Mouse (Mus musculus): ENCODE measurements at regions not wholly inside any gene's neighbourhood (a gene's known extent, or its start where the extent isn't known, plus 50 kb on each side); places are given as distances from the start of the nearest gene placed in this dataset.

GRCm38 (mm10) chr10:37377258-37378001, 238.7 kb upstream of the Marcks start:
- no peak overlapping the region for H3K9ac ChIP-seq
- H3K36me3 ChIP-seq, result no peaks in the 10 kb centered on the region
- H3K4me3 ChIP-seq, result no peak overlapping the region
- no peak overlapping the region for H3K27ac ChIP-seq (replicated peaks)
- H3K4me1 ChIP-seq (replicated peaks), result peaks cover 14% of the 10 kb centered on the region
- no peak overlapping the region for H3K4me2 ChIP-seq
- ATAC-seq (ENCODE audit: low read depth), result peak; percentile 30; the same call in 1 of the 2 replicates
- H3K9me3 ChIP-seq, result no peaks in the 10 kb centered on the region
- 73% methylated on average over 1 of the region's 1 CpGs for WGBS
- H3K27me3 ChIP-seq, result no peaks in the 10 kb centered on the region

GRCm38 (mm10) chr10:37376172-37376571, 237.5 kb upstream of the Marcks start:
- no peak for ATAC-seq (ENCODE audit: low read depth)
- Histone ChIP-seq H3K27ac (replicated peaks) (no peak overlapping the region), H3K4me2 (no peak overlapping the region), H3K9me3 (no peaks in the 10 kb centered on the region), H3K4me1 (replicated peaks) (peaks cover 14% of the 10 kb centered on the region), H3K27me3 (no peaks in the 10 kb centered on the region), H3K36me3 (no peaks in the 10 kb centered on the region), H3K4me3 (no peak overlapping the region), H3K9ac (no peak overlapping the region)
- 86% methylated on average over 1 of the region's 1 CpGs for WGBS

GRCm38 (mm10) chr10:37375648-37376047, 236.9 kb upstream of the Marcks start:
- WGBS, result 96% methylated on average over 1 of the region's 1 CpGs
- Histone ChIP-seq H3K9me3 (no peaks in the 10 kb centered on the region), H3K4me1 (replicated peaks) (peaks cover 14% of the 10 kb centered on the region)

GRCm38 (mm10) chr10:37368997-37369679, 230.4 kb upstream of the Marcks start:
- Histone ChIP-seq H3K36me3 (no peaks in the 10 kb centered on the region), H3K4me3 (no peak overlapping the region), H3K4me2 (no peak overlapping the region), H3K27ac (replicated peaks) (no peak overlapping the region), H3K4me1 (replicated peaks) (peaks cover 7% of the 10 kb centered on the region), H3K27me3 (no peaks in the 10 kb centered on the region), H3K9me3 (no peaks in the 10 kb centered on the region), H3K9ac (no peak overlapping the region)
- no peak for ATAC-seq (ENCODE audit: low read depth)
- 88% methylated on average over 5 of the region's 5 CpGs for WGBS

More at GRCm38 (mm10) chr10:37375648-37376047, 236.9 kb upstream of the Marcks start:
- Histone ChIP-seq H3K4me2 (no peak overlapping the region), H3K27me3 (no peaks in the 10 kb centered on the region), H3K36me3 (no peaks in the 10 kb centered on the region), H3K27ac (replicated peaks) (no peak overlapping the region), H3K4me3 (no peak overlapping the region), H3K9ac (no peak overlapping the region)
- ATAC-seq (ENCODE audit: low read depth), result no peak

GRCm38 (mm10) chr10:37367796-37368195, 229.1 kb upstream of the Marcks start:
- H3K27me3 ChIP-seq, result no peaks in the 10 kb centered on the region
- no peak overlapping the region for H3K27ac ChIP-seq (replicated peaks)
- no peak overlapping the region for H3K4me3 ChIP-seq
- H3K9ac ChIP-seq, result no peak overlapping the region
- no peak for ATAC-seq (ENCODE audit: low read depth)
- no peak overlapping the region for H3K4me2 ChIP-seq
- H3K9me3 ChIP-seq, result no peaks in the 10 kb centered on the region
- H3K4me1 ChIP-seq (replicated peaks), result peaks cover 8% of the 10 kb centered on the region
- H3K36me3 ChIP-seq, result no peaks in the 10 kb centered on the region
- WGBS, result 95% methylated on average over 4 of the region's 4 CpGs

- ATAC-seq (ENCODE audit: low read depth), result no peak
- Histone ChIP-seq H3K9me3 (no peaks in the 10 kb centered on the region), H3K27me3 (no peaks in the 10 kb centered on the region), H3K9ac (no peak overlapping the region), H3K4me2 (no peak overlapping the region), H3K4me1 (replicated peaks) (peaks cover 8% of the 10 kb centered on the region), H3K36me3 (no peaks in the 10 kb centered on the region), H3K27ac (replicated peaks) (no peak overlapping the region), H3K4me3 (no peak overlapping the region)
- WGBS, result 34% methylated on average over 4 of the region's 4 CpGs
Measured at GRCm38 (mm10) chr10:37364506-37364905, 225.8 kb upstream of the Marcks start.

- no peaks in the 10 kb centered on the region for H3K9me3 ChIP-seq
- ATAC-seq (ENCODE audit: low read depth), result no peak
- no peaks in the 10 kb centered on the region for H3K36me3 ChIP-seq
- 92% methylated on average over 3 of the region's 3 CpGs for WGBS
- H3K4me1 ChIP-seq (replicated peaks), result peaks cover 19% of the 10 kb centered on the region
- no peak overlapping the region for H3K9ac ChIP-seq
- H3K4me3 ChIP-seq, result no peak overlapping the region
- H3K27ac ChIP-seq (replicated peaks), result no peak overlapping the region
- no peak overlapping the region for H3K4me2 ChIP-seq
- H3K27me3 ChIP-seq, result no peaks in the 10 kb centered on the region
Measured at GRCm38 (mm10) chr10:37360985-37361384, 222.3 kb upstream of the Marcks start.

GRCm38 (mm10) chr10:37358900-37359299, 220.2 kb upstream of the Marcks start:
- no peak for ATAC-seq (ENCODE audit: low read depth)
- H3K36me3 ChIP-seq, result no peaks in the 10 kb centered on the region
- H3K4me1 ChIP-seq (replicated peaks), result peaks cover 12% of the 10 kb centered on the region; the same call in 1 of the 2 replicates

GRCm38 (mm10) chr10:37358334-37358733, 219.6 kb upstream of the Marcks start:
- 63% methylated on average over 5 of the region's 5 CpGs for WGBS
- no peak for ATAC-seq (ENCODE audit: low read depth)
- no peak overlapping the region for H3K27ac ChIP-seq (replicated peaks)

More at GRCm38 (mm10) chr10:37358900-37359299, 220.2 kb upstream of the Marcks start:
- Histone ChIP-seq H3K4me3 (no peak overlapping the region), H3K9ac (no peak overlapping the region), H3K27me3 (no peaks in the 10 kb centered on the region), H3K9me3 (no peaks in the 10 kb centered on the region), H3K4me2 (no peak overlapping the region), H3K27ac (replicated peaks) (no peak overlapping the region)

GRCm38 (mm10) chr10:37357304-37358060, 218.8 kb upstream of the Marcks start:
- peaks cover 12% of the 10 kb centered on the region; the same call in 1 of the 2 replicates for H3K4me1 ChIP-seq (replicated peaks)
- H3K9me3 ChIP-seq, result no peaks in the 10 kb centered on the region
- H3K36me3 ChIP-seq, result no peaks in the 10 kb centered on the region
- no peak overlapping the region for H3K4me2 ChIP-seq
- H3K4me3 ChIP-seq, result no peak overlapping the region
- no peaks in the 10 kb centered on the region for H3K27me3 ChIP-seq
- H3K9ac ChIP-seq, result no peak overlapping the region
- H3K27ac ChIP-seq (replicated peaks), result no peak overlapping the region
- WGBS, result 81% methylated on average over 6 of the region's 6 CpGs
- ATAC-seq (ENCODE audit: low read depth), result peak; percentile 43; the same call in 1 of the 2 replicates

More at GRCm38 (mm10) chr10:37358334-37358733, 219.6 kb upstream of the Marcks start:
- no peaks in the 10 kb centered on the region for H3K27me3 ChIP-seq
- H3K4me1 ChIP-seq (replicated peaks), result peaks cover 12% of the 10 kb centered on the region; the same call in 1 of the 2 replicates
- no peak overlapping the region for H3K9ac ChIP-seq
- H3K9me3 ChIP-seq, result no peaks in the 10 kb centered on the region
- no peaks in the 10 kb centered on the region for H3K36me3 ChIP-seq
- no peak overlapping the region for H3K4me3 ChIP-seq
- no peak overlapping the region for H3K4me2 ChIP-seq

GRCm38 (mm10) chr10:37349261-37349660, 210.5 kb upstream of the Marcks start:
- ATAC-seq (ENCODE audit: low read depth), result no peak
- Histone ChIP-seq H3K27ac (replicated peaks) (no peak overlapping the region), H3K4me1 (replicated peaks) (no peaks in the 10 kb centered on the region), H3K9me3 (no peaks in the 10 kb centered on the region), H3K9ac (no peak overlapping the region), H3K4me3 (no peak overlapping the region), H3K27me3 (no peaks in the 10 kb centered on the region), H3K4me2 (no peak overlapping the region), H3K36me3 (no peaks in the 10 kb centered on the region)
- WGBS, result 88% methylated on average over 1 of the region's 1 CpGs

- no peak for ATAC-seq (ENCODE audit: low read depth)
- H3K4me1 ChIP-seq (replicated peaks), result no peaks in the 10 kb centered on the region
- H3K4me3 ChIP-seq, result no peak overlapping the region
- H3K9ac ChIP-seq, result no peak overlapping the region
- no peaks in the 10 kb centered on the region for H3K9me3 ChIP-seq
- H3K27ac ChIP-seq (replicated peaks), result no peak overlapping the region
- H3K4me2 ChIP-seq, result no peak overlapping the region
- H3K27me3 ChIP-seq, result no peaks in the 10 kb centered on the region
- no peaks in the 10 kb centered on the region for H3K36me3 ChIP-seq
- 48% methylated on average over 3 of the region's 3 CpGs for WGBS
Measured at GRCm38 (mm10) chr10:37348416-37348815, 209.7 kb upstream of the Marcks start.
